In the genomic region with DNA sequence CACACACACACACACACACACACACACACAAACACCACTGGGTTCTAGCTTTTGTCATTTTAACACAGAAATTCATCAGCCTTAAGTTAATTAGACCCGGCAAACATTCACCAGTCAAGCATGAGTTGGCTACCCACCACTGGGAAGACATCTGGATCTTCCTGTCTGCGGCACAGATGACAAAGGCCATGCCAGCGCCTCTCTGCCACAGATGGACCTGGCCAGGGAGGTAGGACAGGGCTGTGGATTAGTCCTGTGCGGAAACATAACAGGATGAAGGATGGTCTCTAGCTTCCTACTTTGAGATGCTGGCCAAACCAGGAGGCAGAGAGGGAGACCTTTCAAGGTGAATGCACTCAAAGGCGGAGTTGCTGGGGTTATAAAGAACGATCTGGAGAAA, we compare ENCODE assay signal across 17 mouse cellular contexts.
"Had no signal": no experiment of that assay in that cellular context is flagged by ENCODE, and none has a peak within 500 bp of the region (broad histone marks: within the 10 kb centered on the region; RNA-seq: fewer than 3 reads in every experiment).

No protein-coding gene starts in this region.

- H3K4me1 ChIP-seq: limb, embryonic 15.5 days; midbrain, embryonic 15.5 days; neural tube, embryonic 13.5 days; stomach, embryonic 15.5 days had no signal

- H3K27me3 ChIP-seq: limb, embryonic 12.5 days; limb, embryonic 15.5 days; midbrain, embryonic 15.5 days; neural tube, embryonic 13.5 days; stomach, embryonic 15.5 days had no signal

- H3K4me2 ChIP-seq: limb, embryonic 12.5 days; limb, embryonic 15.5 days; liver, embryonic 11.5 days; lung, embryonic 14.5 days; midbrain, embryonic 15.5 days; neural tube, embryonic 13.5 days; stomach, embryonic 15.5 days had no signal

- ATAC-seq: intestine, embryonic 16.5 days; liver, postnatal 0 days; lung, postnatal 0 days; midbrain, embryonic 15.5 days had no signal

- H3K36me3 ChIP-seq: limb, embryonic 12.5 days; limb, embryonic 15.5 days; midbrain, embryonic 15.5 days; neural tube, embryonic 13.5 days; stomach, embryonic 15.5 days had no signal

- H3K4me3 ChIP-seq: limb, embryonic 12.5 days; limb, embryonic 15.5 days; midbrain, embryonic 15.5 days; myocyte; neural tube, embryonic 13.5 days; stomach, embryonic 15.5 days had no signal

- H3K9me3 ChIP-seq: limb, embryonic 12.5 days; limb, embryonic 15.5 days; midbrain, embryonic 15.5 days; neural tube, embryonic 13.5 days; stomach, embryonic 15.5 days had no signal

- H3K9ac ChIP-seq: limb, embryonic 12.5 days; limb, embryonic 15.5 days; liver, embryonic 14.5 days; liver, postnatal 0 days; lung, embryonic 14.5 days; midbrain, embryonic 15.5 days; neural tube, embryonic 13.5 days; stomach, embryonic 15.5 days had no signal

- DNase-seq: liver, postnatal 0 days; retina, postnatal 1 day; right cerebral cortex, postnatal 25 days; spleen, adult 18-20 months; thymus, postnatal 25 days had no signal

- H3K27ac ChIP-seq: limb, embryonic 12.5 days; limb, embryonic 15.5 days; liver, embryonic 14.5 days; macrophage; midbrain, embryonic 15.5 days; neural tube, embryonic 13.5 days; stomach, embryonic 15.5 days had no signal
